Mouse (Mus musculus): Measurements from ENCODE around the gene Cyp2j12.
"Not testable (repeated sequence)": the region's sequence is repeated elsewhere in the genome, so short reads cannot be mapped to it uniquely, and the experiment has no call there.

Gene Cyp2j12

DNA sequence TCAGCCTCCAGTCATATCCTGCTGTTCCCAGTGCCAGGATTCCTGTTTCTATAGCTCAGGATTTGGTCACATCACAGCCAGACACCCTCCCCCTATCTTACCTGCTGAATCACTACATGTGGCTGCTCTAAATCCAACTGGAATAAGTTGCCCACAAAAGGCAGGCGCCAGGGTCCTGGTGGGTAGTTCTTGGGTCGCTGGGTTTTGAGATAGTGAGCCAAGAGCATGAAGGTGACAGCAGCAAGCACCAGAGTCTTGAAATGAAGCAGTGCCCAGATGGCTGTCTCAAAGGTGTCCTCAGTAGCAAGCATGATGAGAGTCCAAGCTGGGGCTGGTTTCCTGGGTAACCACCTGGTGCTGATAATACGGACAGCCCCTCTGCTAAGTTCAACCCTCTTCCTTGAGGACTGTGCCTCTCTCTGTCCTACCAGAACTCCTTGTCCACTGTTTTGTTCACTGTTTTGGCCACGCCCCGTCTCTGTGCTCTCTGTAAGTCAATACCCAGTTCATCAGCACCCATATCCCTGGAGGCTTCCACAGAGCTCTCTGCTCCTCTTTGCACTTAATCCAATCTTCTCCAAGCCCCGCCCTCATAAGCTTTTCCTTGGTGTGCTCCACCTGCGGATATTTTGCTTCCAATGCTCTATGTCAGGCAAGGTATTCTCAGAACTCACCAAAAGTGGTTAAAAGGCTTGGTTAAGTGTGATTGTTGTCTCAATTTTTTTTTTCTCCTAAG lies at the start of gene Cyp2j12:
TSS of gene Cyp2j12 (minus strand) at position 421 of the 736 bp plus-strand sequence.
- DNase-seq (ENCODE audit: low spot score in 2 of 2) = no peak

DNA sequence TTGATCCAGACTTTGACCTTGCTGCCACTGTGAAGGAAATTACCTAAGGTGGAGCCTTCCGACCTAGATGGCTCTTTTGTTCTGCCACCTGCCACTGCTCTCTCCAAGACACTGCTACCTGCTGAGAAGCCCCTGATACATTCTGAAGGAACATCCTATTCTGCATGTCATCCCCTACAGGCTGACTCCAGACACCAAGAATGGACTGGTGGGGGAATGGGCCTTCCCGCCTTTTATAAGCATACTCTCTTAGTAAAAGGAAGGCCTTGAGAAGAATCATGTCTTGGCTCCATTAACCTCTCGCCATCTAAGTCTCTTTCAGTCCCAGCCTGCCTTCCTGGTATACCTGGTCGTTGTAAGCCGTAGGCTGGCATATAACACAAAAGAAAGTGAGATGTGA lies 48.4 kb upstream of the Cyp2j12 start:
- not testable (repeated sequence) for DNase-seq (ENCODE audit: low spot score in 2 of 2)

- DNase-seq (ENCODE audit: low spot score in 2 of 2) = not testable (repeated sequence)
Observed at GRCm38 (mm10) chr4:96188671-96189070, 47.7 kb upstream of the Cyp2j12 start.

DNA sequence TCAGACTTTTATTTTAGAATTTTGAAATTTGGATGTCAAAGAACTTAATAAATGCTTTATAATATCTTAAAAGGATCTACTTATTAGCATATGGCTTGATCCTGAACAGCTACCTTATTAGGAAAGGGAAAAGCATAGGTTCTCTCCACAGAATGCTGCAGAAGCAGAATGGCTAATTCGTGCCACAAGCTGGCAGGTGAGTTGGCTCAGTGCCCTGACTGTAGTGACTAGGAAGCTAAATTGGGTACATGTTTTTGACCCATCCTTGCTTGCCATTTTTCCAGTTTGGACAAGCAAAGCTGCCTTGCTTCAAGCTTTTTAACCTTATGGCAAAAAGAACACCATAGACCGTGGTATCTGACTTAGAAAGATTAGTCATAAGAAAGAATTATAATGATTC lies 47.2 kb upstream of the Cyp2j12 start:
- not testable (repeated sequence) for DNase-seq (ENCODE audit: low spot score in 2 of 2)

- not testable (repeated sequence) for DNase-seq (ENCODE audit: low spot score in 2 of 2)
Observed at GRCm38 (mm10) chr4:96184716-96185115, 43.8 kb upstream of the Cyp2j12 start.

DNA sequence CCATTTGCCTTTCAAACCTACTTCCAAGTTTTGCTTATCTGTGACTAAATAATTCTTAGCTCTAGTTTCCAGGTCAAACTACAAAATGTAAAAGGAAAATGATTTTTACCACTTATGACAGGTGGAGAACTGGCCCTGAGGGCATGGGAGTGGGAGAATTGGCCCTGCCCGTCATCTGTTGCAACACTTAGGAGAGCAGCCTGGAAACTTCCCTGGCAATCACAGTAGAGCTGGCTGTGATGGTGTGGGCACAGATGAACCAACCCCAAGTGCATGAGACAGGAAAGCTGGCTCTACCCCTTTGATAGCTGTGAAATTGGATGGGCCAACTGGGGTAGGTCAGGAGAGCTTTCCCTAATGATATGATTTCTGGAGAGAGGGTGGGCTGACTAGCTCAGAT lies 21.9 kb upstream of the Cyp2j12 start:
- no peak for DNase-seq (ENCODE audit: low spot score in 2 of 2)

- DNase-seq (ENCODE audit: low spot score in 2 of 2) = no peak
Observed at GRCm38 (mm10) chr4:96161575-96161974, 20.6 kb upstream of the Cyp2j12 start.

GRCm38 (mm10) chr4:96139226-96139625 lies 1.7 kb downstream of the Cyp2j12 start:
- no peak for DNase-seq (ENCODE audit: low spot score in 2 of 2)

GRCm38 (mm10) chr4:96134246-96134645 lies 6.7 kb downstream of the Cyp2j12 start:
- DNase-seq (ENCODE audit: low spot score in 2 of 2) = no peak

- DNase-seq (ENCODE audit: low spot score in 2 of 2) = no peak
Observed at GRCm38 (mm10) chr4:96096841-96097240, 44.1 kb downstream of the Cyp2j12 start.

DNA sequence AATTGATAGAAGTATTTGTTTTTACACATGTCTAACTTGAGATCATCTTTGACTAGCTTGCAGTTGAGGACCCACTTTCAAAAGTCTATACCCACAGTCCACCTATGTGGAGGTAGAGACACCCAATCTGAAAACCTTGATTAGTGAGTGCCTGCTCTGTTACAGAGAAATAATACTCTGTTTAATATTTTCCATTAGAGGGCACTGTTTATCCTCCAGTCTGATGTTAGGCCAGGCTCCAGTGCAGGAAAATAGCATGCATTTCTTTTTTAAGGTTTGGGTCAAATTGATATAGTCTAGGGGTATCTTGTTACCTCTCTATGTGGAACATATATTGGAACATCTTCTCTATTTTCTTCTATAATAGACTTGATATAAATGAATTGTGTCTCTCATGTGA lies 49.1 kb downstream of the Cyp2j12 start:
- no peak for DNase-seq (ENCODE audit: low spot score in 2 of 2)

GRCm38 (mm10) chr4:96089356-96090048 lies 51.5 kb downstream of the Cyp2j12 start:
- not testable (repeated sequence) for DNase-seq (ENCODE audit: low spot score in 2 of 2)

DNA sequence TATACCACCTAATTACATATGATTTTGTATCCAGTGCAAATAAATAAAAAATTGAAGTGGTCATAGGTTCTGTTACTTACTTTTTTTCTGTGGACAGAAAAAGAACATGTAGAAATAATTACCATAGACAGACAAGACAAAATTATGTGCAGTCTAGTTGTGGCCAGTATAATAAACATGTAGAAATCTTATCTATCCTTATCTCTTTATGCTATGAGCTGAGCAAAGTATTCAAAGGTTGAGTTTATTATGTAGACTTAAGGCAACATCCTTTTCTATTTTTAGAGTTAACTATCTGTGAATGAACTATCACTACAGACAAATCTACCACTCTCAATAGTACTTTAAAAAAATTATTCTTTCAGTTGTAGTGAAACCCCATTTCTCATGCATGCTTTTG lies 62.6 kb downstream of the Cyp2j12 start:
- no peak for DNase-seq (ENCODE audit: low spot score in 2 of 2)

DNA sequence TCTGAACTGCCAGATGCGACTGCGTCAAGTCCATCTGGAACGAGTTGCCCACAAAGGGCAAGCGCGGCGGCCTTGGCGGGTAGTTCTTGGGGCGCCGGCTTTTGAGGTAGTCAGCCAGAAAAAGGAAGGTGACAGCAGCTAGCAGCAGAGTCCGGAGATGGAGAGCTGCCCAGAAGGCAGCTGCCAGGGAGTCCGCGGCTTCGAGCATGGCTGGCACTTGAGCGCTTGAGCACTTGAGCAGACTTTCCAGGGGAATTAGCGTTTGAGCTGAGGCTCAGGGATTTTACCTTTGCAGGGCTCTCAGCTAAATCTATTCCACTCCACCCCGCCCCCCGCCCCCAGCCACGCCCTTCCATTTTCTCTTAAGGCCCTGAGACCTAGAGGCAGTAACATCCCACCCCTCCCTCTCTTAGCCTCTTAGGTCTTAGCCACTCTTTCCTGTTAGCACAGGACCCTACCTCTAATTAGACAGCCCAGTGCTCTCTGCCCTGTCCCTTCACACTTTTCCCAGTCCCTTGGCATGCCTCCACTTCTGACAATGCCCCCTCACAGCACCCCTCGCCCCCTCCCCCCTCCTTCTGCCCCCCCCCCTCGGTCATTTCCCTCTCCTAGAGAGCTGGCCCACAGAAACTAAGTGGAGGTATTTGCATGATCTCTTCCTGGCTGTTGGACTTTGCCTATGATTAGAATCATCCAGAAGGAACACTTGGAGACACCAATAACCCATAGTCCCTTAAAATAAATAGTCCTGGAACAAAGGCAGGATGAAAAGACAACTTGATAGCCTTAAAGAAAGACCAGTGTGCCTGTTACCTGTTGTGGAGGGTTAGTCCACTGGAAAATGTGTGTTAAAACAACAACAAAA lies 63.5 kb downstream of the Cyp2j12 start, which contains the start of gene Cyp2j13:
TSS of gene Cyp2j13 (minus strand) at position 286 of the 865 bp plus-strand sequence.
- no peak for DNase-seq (ENCODE audit: low spot score in 2 of 2)

DNA sequence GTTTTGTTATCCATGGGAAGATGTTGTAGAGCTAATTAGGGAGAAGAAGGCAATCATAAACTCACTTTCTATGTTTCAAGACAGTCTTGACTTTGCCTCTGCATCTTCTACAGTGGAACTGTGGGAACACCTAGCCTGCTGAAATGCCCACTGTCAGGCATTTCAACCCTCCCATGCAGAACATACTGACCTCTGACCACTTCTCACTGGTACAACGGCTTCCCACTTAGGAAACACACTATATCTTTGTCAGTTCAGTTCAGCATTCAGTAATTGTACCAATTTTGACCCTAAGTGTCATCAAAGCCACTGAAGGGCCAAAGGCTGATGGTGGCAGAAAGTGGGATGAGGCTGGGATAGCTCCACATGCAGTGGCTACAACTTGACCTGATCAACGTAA lies 78.9 kb downstream of the Cyp2j12 start:
- DNase-seq (ENCODE audit: low spot score in 2 of 2) = no peak

GRCm38 (mm10) chr4:96060106-96060505 lies 80.8 kb downstream of the Cyp2j12 start:
- no peak for DNase-seq (ENCODE audit: low spot score in 2 of 2)

All from urinary bladder, postnatal 4 days (tissue).